Comparison of ENCODE assay signal across 25 mouse cellular contexts in the genomic region with DNA sequence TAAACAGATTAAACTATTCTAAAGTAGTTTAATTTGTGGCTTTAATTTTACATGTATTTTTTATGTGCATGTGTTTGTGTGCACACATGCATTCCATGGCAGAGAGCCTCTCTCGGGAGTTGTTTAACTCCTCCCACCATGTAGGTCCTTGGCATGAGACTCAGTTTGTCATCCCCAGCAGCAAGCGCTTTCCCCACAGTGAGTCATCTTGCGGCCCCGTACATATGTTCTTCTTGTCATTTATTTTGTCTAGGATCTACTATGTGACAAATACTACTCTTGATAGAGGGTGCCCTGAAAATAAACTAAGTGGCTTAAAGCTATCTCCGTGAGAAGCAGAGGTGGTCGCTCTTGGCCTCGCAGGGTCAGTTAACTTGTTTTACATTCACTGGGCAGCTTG. TPM values are rescaled to one million over a fixed set of nuclear protein-coding genes. Genes with fewer than 3 reads are reported as not detected.
DNase-seq lines count a peak whose midpoint lies in the region; ATAC-seq and TF ChIP-seq lines count a peak whose summit lies in the region.
"Had no signal": no experiment of that assay in that cellular context is flagged by ENCODE, and none has a peak within 500 bp of the region (broad histone marks: within the 10 kb centered on the region; RNA-seq: fewer than 3 reads in every experiment).

No protein-coding gene starts in this region.

- no peak overlapping the region for H3ac ChIP-seq in C2C12 (ENCODE audit: control insufficient read depth, insufficient read length, low read depth)

- peak; percentile 96 for ATAC-seq in frontal cortex, adult (ENCODE audit: low TSS enrichment)
- ATAC-seq: forebrain, embryonic 13.5 days; inflammation-experienced regulatory T-cells, adult 6 months; Patski had no signal

- H3K36me3 ChIP-seq in C2C12 (ENCODE audit: control insufficient read depth, insufficient read depth), result peaks cover 7% of the 10 kb centered on the region
- H3K36me3 ChIP-seq: stomach, embryonic 15.5 days had no signal

- H3K4me3 ChIP-seq in C2C12 (ENCODE audit: insufficient read depth, poor library complexity, severe bottlenecking), result no peak overlapping the region
- H3K4me3 ChIP-seq: embryonic facial prominence, embryonic 10.5 days; embryonic facial prominence, embryonic 15.5 days; forebrain, embryonic 13.5 days; heart, embryonic 13.5 days; hindbrain, embryonic 10.5 days; hindbrain, embryonic 15.5 days; left cerebral cortex, adult 2 months; limb, embryonic 13.5 days; lung, embryonic 15.5 days; midbrain, embryonic 10.5 days; stomach, embryonic 15.5 days had no signal

- DNase-seq in frontal cortex, postnatal 10 days (ENCODE audit: low spot score in 2 of 2), result no peak
- peak; percentile 37 to 57 for DNase-seq in left cerebral cortex, adult 18-20 months (ENCODE audit: low spot score in 2 of 2)
- DNase-seq in left cerebral cortex, postnatal 10 days (ENCODE audit: extremely low spot score in 1 of 2, low spot score in 2 of 2), result no peak
- DNase-seq in neural tube, embryonic 10.5 days (ENCODE audit: extremely low spot score, low spot score), result no peak
- DNase-seq: cerebellum, adult 8-10 months; cerebellum, postnatal 25 days; heart, postnatal 10 days; kidney, adult 11 months; kidney, postnatal 25 days; right cerebral cortex, postnatal 14 days had no signal

- no peaks in the 10 kb centered on the region for H3K27me3 ChIP-seq in C2C12 (ENCODE audit: control insufficient read depth, insufficient read depth, insufficient read length)
- H3K27me3 ChIP-seq: embryonic facial prominence, embryonic 15.5 days; forebrain, embryonic 13.5 days; heart, embryonic 13.5 days; hindbrain, embryonic 15.5 days; limb, embryonic 13.5 days; lung, embryonic 15.5 days; Patski; stomach, embryonic 15.5 days had no signal

- intact Hi-C loops in left cerebral cortex, postnatal 10 days (cut with DNase I), result no loop called here

- H3K79me3 ChIP-seq in C2C12 (ENCODE audit: low read depth), result peaks cover 3% of the 10 kb centered on the region

- H3K79me2 ChIP-seq in C2C12 (ENCODE audit: control insufficient read depth, insufficient read depth), result no peaks in the 10 kb centered on the region

- TF ChIP-seq CTCF in C2C12 (IDR thresholded peaks at IDR 0.05; ENCODE audit: control insufficient read depth, insufficient read depth, insufficient read length), result no peak

TF ChIP-seq in C2C12, 6 proteins besides CTCF, POLR2A, EP300 and RAD21:
- TF ChIP-seq USF1 (IDR thresholded peaks at IDR 0.05; ENCODE audit: low read depth) (no peak), MYOG (IDR thresholded peaks at IDR 0.05; ENCODE audit: control insufficient read depth, extremely low read depth, insufficient read length) (no peak), FOSL1 (IDR thresholded peaks at IDR 0.05; ENCODE audit: insufficient read depth, low read length, poor library complexity, severe bottlenecking) (peak; percentile 22)
TF ChIP-seq in C2C12: peak in this region for 1.

RNA-seq across cellular contexts. Expression of a gene that starts 36.9 kb away (rescaled TPM):
- 10 to 100 TPM; 16.4 to 17.4 TPM for total RNA-seq in left cerebral cortex, adult 18-20 months (2021)
- 10 to 100 TPM; 11.2 to 12.7 TPM for total RNA-seq in left cerebral cortex, postnatal 10 days (2021)
- 5.8 TPM for polyA plus RNA-seq in C2C12 (2012; fragmentation: generic; extraction: Trizol)

RNA-seq across cellular contexts. Expression of a gene that starts 37.5 kb away (rescaled TPM):
- total RNA-seq in left cerebral cortex, adult 18-20 months (2021), result 10 to 100 TPM; 95.2 to 95.5 TPM
- 100 to 1,000 TPM; 166 to 175 TPM for total RNA-seq in left cerebral cortex, postnatal 10 days (2021)
- 15.1 TPM for polyA plus RNA-seq in C2C12 (2012; fragmentation: generic; extraction: Trizol)

Comparison
In these comparisons a context has a peak if more than half of its experiments do, and no peak if none do; other contexts are left out.
1. DNase-seq: peak in left cerebral cortex, adult 18-20 months (2 of 2); none in frontal cortex, postnatal 10 days (0 of 2), left cerebral cortex, postnatal 10 days (0 of 2) and neural tube, embryonic 10.5 days (single experiment).